Mouse (Mus musculus): Measurements from ENCODE around the gene Pde5a.
A peak's percentile ranks its signal among the peaks of the same experiment; 100 is the strongest.

Gene Pde5a

GRCm38 (mm10) chr3:122848410-122849034 is 119.8 kb downstream of the Pde5a start:
- DNase-seq (ENCODE audit: low read depth, low spot score): no peak

GRCm38 (mm10) chr3:122855149-122855548 is 126.4 kb downstream of the Pde5a start:
- DNase-seq (ENCODE audit: low read depth, low spot score): no peak

DNA sequence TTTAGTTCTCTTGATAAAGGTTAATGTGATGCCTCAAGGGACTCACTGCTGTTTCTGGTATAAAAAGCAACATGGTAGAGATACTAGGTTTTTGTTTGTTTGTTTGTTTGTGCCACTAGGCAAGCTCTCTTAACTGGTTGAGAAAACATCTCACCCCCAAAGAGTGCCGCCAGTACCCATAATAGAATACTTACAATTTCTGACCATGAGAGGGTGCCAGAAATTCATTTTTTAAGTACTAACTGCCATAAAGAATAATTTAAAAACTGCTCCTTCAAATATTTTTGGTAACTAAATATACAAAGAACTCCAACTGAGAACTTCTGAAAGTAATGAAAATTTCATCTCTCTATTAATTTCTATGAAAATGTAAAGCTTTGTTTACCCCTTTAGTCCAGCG is 131.1 kb downstream of the Pde5a start:
- no peak for DNase-seq (ENCODE audit: low read depth, low spot score)

- DNase-seq (ENCODE audit: low read depth, low spot score): no peak
These were observed 132.1 kb downstream of the Pde5a start for GRCm38 (mm10) chr3:122860573-122861498.

- no peak for DNase-seq (ENCODE audit: low read depth, low spot score)
These were observed 136.3 kb downstream of the Pde5a start for GRCm38 (mm10) chr3:122865092-122865491.

- no peak for DNase-seq (ENCODE audit: low read depth, low spot score)
These were observed 139.5 kb downstream of the Pde5a start for GRCm38 (mm10) chr3:122868270-122868669.

DNA sequence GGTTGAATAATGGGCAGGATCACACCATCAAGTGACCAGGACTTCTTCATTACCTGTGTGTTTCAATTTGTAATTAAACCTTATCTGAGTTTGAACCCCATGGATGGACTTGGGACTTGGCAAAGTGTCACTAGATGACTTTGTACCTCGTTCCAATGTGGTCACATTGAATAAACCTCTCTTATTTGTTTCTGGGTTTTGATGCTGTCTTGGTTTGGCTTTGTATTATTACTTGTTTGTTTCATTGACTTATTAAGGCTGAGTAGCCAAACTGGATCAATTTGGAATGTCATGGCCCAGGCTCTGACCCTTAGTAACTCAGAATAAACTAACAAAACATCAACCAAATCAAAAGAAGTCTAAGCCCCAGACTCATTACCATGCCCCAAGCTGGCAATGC is 142.8 kb downstream of the Pde5a start:
- DNase-seq (ENCODE audit: low read depth, low spot score): no peak

- DNase-seq (ENCODE audit: low read depth, low spot score): no peak
These were observed 148.1 kb downstream of the Pde5a start for GRCm38 (mm10) chr3:122876870-122877269.

DNA sequence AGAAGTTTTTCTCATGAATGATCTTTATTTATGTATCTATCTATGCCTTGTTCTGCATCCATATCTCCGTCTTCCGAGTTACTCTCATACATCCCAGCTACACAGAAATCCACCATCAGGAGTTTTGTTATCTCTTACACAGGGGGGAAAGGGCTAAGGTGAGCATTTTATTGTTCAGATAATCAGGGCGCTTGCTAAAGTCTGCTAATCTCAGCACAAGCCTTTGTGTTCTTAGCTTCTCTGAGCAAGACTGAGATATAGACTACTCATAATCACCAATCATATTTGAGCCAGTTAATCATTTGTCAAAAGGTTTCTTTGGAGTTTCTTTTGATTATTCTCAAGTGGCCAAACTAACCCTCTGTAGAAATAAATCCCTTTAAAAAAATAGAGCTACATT is 148.8 kb downstream of the Pde5a start:
- DNase-seq (ENCODE audit: low read depth, low spot score): no peak

GRCm38 (mm10) chr3:122878705-122879315 is 150.1 kb downstream of the Pde5a start:
- DNase-seq (ENCODE audit: low read depth, low spot score): no peak

- DNase-seq (ENCODE audit: low read depth, low spot score): no peak
These were observed 159.0 kb downstream of the Pde5a start for GRCm38 (mm10) chr3:122887505-122888301.

DNA sequence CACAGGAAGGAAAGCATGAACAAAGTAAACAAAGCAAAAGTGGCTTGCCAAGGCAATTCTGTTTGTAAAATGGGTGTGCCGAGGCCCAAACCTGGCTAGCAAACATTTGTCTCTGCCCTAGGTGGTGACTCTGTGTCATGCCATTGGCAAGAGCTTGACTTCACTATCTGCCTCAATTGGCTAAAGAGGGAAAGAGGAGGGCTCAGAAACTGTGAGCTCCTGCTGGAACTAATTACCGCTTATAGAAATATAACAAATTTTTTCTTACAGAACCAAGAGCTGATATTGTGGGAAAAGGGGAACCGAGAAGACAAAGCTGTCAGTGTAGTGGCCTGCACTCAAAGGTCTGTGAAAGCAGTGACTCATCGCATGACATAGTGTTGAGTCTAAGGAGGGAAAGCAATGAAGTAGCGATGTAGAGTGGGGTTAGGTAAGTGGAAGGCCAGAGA is 159.6 kb downstream of the Pde5a start:
- DNase-seq (ENCODE audit: low read depth, low spot score): no peak

- DNase-seq (ENCODE audit: low read depth, low spot score): no peak
These were observed 166.0 kb downstream of the Pde5a start, which contains the start of gene Fabp2 for GRCm38 (mm10) chr3:122894772-122895171. Fabp2 (plus strand) TSS chr3:122895072.

DNA sequence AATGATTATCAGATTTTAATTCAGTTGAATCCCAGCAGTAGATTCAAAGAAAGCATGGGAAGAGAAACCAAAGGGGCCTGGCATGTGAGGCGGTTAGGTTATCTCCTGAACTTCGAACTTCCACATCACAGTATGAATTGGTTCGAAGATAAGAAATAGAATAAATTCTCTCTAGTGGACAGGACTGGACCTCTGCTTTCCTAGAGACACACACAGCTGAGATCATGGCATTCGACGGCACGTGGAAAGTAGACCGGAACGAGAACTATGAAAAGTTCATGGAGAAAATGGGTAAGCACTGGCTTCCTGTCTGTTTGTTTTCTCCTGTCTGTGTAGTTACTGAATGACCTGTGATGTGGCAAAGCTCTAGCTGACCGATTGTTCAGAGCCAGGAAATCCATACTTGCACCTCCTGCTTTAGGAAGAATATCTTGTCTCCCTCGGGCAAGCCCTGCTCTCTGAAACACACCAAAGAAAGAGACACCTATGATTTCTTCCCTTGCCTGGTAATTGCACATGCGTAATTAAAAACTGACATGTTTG is 166.5 kb downstream of the Pde5a start:
- no peak for DNase-seq (ENCODE audit: low read depth, low spot score)

GRCm38 (mm10) chr3:122898254-122898653 is 169.5 kb downstream of the Pde5a start:
- DNase-seq (ENCODE audit: low read depth, low spot score): no peak

- DNase-seq (ENCODE audit: low read depth, low spot score): peak; percentile 51
These were observed 175.1 kb downstream of the Pde5a start for GRCm38 (mm10) chr3:122903746-122904433.

- no peak for DNase-seq (ENCODE audit: low read depth, low spot score)
These were observed 179.1 kb downstream of the Pde5a start for GRCm38 (mm10) chr3:122907841-122908240.
